Mouse (Mus musculus): ENCODE measurements around the gene Cyb5rl.

The Cyb5rl gene

DNA sequence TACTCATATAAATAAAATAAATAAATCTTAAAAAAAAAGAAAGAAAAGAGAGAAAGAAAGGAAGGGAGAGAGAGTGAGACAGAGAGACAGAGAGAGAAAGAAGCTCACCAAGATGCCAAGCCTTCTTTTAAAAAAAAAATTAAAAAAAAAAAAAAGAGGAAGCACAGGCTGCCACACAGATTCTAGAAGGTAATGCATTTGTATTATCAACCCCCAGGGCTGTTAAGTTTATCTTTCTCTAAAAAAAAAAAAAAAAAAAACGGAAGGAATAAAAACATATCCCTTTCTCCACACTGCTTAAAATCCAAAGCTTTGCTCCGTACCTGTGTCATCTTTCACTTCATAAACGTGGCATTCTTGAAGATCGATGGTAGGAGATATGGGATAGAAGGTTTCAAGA is 5.2 kb upstream of the Cyb5rl start:
- DNase-seq (ENCODE audit: low read depth, low spot score), result no peak

DNA sequence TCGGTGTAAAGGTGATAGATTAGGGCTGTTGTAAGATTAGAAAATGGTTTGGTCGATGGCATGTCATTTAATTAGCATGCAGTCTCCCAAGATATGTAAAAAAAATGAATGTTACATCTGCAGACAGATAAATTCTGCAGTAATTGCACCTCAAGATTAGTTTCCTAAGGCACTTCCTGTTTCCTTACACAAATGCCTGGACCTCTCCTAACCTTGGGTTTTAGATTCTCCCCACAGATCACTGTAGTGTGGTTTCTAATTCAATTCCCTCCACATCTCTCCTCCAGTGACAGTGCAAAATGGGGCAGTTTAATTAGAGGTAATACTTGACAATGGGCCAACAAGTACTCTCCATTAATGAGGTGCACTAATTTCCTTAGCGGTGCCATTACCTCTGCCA is 3.6 kb upstream of the Cyb5rl start:
- DNase-seq (ENCODE audit: low read depth, low spot score), result no peak

DNA sequence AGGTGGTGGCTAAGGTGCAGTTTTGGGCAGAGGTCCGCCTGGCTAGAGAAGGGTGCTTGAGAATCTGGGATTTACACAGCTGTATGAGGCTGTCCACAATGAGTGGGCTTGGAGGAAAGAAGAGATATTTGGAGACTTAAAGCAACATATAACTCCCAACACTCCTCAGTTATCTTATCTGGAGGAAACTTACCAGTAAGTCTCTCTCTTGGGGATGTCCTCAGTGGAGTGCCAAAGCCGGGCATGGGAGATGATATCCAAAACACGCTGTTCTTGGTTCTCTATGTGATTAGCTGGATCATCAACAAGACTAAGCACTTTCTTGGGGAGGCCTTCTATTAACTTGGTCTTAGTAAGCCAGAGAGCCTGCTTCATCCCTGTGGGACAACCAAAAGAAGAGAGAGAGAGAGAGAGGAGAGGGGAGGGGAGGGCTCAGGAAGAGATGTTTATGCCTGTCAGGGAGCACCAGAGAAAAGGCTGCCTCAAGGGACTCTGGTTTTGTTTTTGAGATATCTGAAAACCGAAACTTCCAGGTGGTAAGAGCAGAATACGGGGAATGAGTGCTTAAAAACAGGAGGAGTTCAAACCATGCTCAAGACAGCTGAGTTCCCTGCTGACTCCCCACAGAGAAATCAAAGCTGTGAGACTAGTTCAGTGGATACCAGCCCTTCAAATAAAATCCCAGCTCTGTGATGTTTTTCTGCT is 2.2 kb upstream of the Cyb5rl start:
- DNase-seq (ENCODE audit: low read depth, low spot score), result no peak

- peak; percentile 79 for DNase-seq (ENCODE audit: low read depth, low spot score)
Measured at GRCm38 (mm10) chr4:107067151-107067840, 508 bp downstream of the Cyb5rl start.

DNA sequence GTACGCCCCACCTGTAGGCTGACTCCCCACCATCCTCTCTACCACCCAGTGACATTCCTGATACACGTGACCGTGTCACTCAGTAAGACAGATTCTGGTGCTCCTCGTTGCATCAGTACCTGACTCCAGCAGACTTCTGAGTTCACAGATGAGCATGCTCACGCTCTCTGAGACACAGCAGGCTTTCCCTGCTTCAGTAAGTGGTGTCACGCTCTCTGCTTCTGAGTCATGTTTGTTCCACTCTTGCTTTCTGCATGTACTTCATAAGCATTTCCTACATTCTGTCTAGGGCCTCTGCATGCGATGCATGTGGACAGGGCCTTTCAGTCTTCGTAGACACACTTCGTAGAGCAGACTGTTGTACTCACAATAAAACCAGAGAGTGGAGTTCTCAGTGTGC is 5.6 kb downstream of the Cyb5rl start:
- no peak for DNase-seq (ENCODE audit: low read depth, low spot score)

GRCm38 (mm10) chr4:107075456-107075855 is 8.7 kb downstream of the Cyb5rl start:
- no peak for DNase-seq (ENCODE audit: low read depth, low spot score)

- no peak for DNase-seq (ENCODE audit: low read depth, low spot score)
Measured at GRCm38 (mm10) chr4:107078894-107079293, 12.1 kb downstream of the Cyb5rl start.

- no peak for DNase-seq (ENCODE audit: low read depth, low spot score)
Measured at GRCm38 (mm10) chr4:107079716-107080115, 12.9 kb downstream of the Cyb5rl start.

GRCm38 (mm10) chr4:107082185-107082584 is 15.4 kb downstream of the Cyb5rl start:
- no peak for DNase-seq (ENCODE audit: low read depth, low spot score)

- no peak for DNase-seq (ENCODE audit: low read depth, low spot score)
Measured at GRCm38 (mm10) chr4:107083126-107083525, 16.3 kb downstream of the Cyb5rl start.

- DNase-seq (ENCODE audit: low read depth, low spot score), result no peak
Measured at GRCm38 (mm10) chr4:107084343-107084742, 17.6 kb downstream of the Cyb5rl start.

DNA sequence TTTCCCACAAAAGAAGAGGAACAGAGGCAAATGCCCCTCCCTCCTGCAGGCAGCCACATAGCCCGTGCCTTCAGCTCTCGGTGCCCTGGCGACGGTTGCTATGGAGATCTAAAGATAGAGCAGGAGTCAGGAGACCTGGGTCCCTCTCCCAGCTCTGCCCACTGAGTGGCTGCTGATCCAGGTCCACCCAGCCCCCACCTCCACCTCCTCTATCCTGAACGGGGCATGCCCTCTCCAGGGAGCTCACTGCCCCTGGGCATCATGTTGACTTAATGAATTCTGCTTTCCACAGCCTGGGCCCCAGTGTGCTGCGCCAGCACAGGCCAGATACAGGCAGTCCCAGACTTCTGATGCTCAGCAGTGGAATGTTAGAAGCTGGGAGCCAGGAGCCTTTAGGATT is 18.1 kb downstream of the Cyb5rl start:
- DNase-seq (ENCODE audit: low read depth, low spot score), result no peak

- DNase-seq (ENCODE audit: low read depth, low spot score), result no peak
Measured at GRCm38 (mm10) chr4:107091696-107092095, 24.9 kb downstream of the Cyb5rl start.

- peak; percentile 60 for DNase-seq (ENCODE audit: low read depth, low spot score)
Measured at GRCm38 (mm10) chr4:107094484-107095187, 27.8 kb downstream of the Cyb5rl start.

DNA sequence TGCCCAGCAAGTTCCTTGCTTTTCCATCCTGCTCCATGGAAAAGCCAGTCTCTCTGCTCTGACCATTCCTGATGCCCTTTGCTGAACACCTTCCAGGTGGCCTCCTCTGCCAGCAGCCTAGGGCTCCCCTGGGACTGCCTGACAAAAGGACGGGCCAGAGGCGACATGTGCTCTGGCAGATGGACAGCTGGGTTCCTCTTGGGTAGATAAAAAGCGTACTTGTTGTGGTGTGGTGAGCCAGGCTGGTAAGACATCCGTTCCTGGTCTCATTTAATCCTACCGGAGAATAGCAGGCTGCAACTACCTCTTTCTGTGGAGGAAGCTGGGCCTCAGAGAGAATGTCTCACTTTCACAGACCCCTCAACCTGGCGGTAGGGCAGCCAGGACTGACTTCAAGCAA is 29.3 kb downstream of the Cyb5rl start:
- DNase-seq (ENCODE audit: low read depth, low spot score), result no peak

DNA sequence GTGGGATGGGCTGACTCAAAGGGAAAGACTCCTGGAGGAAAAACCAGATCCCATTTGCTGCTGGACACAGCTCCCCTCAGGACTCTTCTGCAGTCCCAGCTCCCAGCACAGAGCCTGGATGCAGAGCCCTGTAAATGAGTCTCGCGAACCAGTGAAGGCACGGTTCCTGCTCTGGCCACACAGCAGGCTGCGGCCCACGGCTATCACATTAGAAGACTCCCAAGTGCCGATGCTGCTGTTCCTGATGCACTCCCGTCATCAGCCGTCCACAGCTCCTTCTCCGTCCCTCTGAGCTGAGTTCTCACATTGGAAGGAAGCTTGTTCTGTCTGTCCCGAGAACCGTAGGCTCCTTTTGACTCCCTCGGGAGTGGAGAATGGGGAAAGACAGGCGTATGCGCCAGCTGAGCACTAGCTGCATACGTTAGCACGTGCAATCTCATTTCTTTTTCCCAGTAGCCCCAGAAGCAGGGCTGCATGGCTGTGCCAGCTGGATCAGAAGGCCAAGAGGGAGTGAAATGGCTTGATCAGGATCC is 30.1 kb downstream of the Cyb5rl start, which contains the start of gene Cdcp2:
Cdcp2 (plus strand) TSS at position 51 of the 533 bp plus-strand sequence.
- no peak for DNase-seq (ENCODE audit: low read depth, low spot score)

GRCm38 (mm10) chr4:107097871-107098270 is 31.1 kb downstream of the Cyb5rl start:
- peak; percentile 42 for DNase-seq (ENCODE audit: low read depth, low spot score)

GRCm38 (mm10) chr4:107098375-107098774 is 31.6 kb downstream of the Cyb5rl start:
- DNase-seq (ENCODE audit: low read depth, low spot score), result no peak

- peak; percentile 66 for DNase-seq (ENCODE audit: low read depth, low spot score)
Measured at GRCm38 (mm10) chr4:107098791-107099525, 32.2 kb downstream of the Cyb5rl start.

DNA sequence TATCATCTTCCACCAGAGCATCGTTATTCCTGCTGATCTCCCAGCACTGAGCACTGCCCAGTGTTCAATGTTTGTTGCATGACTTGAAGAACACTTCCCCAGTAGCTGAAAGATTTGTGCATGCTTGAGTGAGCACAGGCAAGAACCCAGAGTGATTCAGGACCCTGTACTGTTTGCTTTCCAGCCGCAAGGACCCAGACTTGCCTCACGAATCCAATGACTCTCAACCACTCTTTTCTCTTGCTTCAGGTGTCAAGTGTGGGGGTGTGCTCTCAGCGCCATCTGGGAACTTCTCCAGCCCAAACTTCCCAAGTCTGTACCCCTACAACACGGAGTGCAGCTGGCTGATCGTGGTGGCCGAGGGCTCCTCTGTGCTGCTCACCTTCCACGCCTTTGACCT is 35.4 kb downstream of the Cyb5rl start:
- DNase-seq (ENCODE audit: low read depth, low spot score), result no peak

DNA sequence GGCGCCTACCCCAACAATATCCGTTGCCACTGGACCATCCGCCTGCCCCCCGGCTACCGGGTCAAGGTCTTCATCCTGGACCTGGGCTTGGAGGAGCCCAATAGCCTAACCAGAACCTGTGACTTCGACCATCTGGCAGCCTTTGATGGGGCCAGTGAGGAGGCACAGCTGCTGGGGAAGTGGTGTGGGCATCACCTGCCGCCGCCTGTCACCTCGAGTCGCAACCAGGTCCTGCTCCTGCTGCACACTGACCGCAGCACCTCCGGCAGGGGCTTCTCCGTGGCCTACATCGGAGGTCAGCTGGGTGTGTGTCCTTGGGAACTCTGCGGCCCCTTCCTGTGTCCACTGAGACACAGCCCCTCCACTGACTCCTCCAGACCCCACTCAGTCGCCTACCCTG is 40.0 kb downstream of the Cyb5rl start:
- DNase-seq (ENCODE audit: low read depth, low spot score), result no peak

- DNase-seq (ENCODE audit: low read depth, low spot score), result peak; percentile 54
Measured at GRCm38 (mm10) chr4:107108291-107108731, 41.5 kb downstream of the Cyb5rl start.
